18 mouse cellular contexts compared by ENCODE assay signal in the genomic region with DNA sequence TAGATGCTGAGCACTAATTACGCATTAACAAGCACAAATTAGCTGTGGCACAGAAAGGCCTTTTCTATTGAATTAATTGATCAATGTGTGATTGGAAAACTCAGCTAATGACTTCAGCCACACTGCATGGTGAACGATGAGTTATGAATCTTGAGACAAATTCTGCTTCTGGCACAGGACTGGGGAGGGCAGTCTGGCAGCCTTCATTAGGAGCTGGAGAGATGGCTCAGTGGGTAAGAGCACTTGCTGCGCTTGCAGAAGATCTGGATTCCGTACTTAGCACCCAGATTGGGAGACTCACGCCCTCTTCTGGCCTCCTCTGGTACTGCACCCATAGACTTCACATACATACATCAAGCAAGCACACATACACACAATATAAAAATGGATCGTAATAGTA.
DNase-seq lines count a peak whose midpoint lies in the region; ATAC-seq and TF ChIP-seq lines count a peak whose summit lies in the region.
"Had no signal": no experiment of that assay in that cellular context is flagged by ENCODE, and none has a peak within 500 bp of the region (broad histone marks: within the 10 kb centered on the region; RNA-seq: fewer than 3 reads in every experiment).

No protein-coding gene starts in this region.

- no peaks in the 10 kb centered on the region for H3K27me3 ChIP-seq in forebrain, postnatal 0 days (ENCODE audit: insufficient read depth, low read length)
- peaks cover 7% of the 10 kb centered on the region; the same call in 1 of the 2 replicates for H3K27me3 ChIP-seq in forebrain, embryonic 12.5 days
- H3K27me3 ChIP-seq in liver, embryonic 14.5 days (ENCODE audit: control insufficient read depth, insufficient read depth, low read length), result no peaks in the 10 kb centered on the region
- H3K27me3 ChIP-seq: heart, embryonic 15.5 days; hindbrain, embryonic 13.5 days; neural tube, embryonic 15.5 days; stomach, embryonic 15.5 days had no signal

- DNase-seq in forebrain, postnatal 0 days, result peak; percentile 57
- DNase-seq in liver, embryonic 14.5 days (ENCODE audit: low read depth in 3 of 3, low spot score in 3 of 3), result no peak
- DNase-seq in liver (no peak), ES-CJ7 (ENCODE audit: low read depth, low spot score) (peak; percentile 51)
- no peak for DNase-seq in ovary, postnatal 14 days (ENCODE audit: low spot score)
- DNase-seq: cerebellum, adult 11 months; cerebellum, postnatal 25 days; kidney, adult 8-10 months; lung, adult 2 months; thymus, postnatal 36 days had no signal

- H3K4me1 ChIP-seq in forebrain, postnatal 0 days (ENCODE audit: insufficient read depth), result no peaks in the 10 kb centered on the region
- H3K4me1 ChIP-seq in forebrain, embryonic 12.5 days, result no peaks in the 10 kb centered on the region
- H3K4me1 ChIP-seq in liver, embryonic 14.5 days (replicated peaks; ENCODE audit: control insufficient read depth in 2 of 2, insufficient read depth in 2 of 2, low read length in 1 of 2), result no peaks in the 10 kb centered on the region
- H3K4me1 ChIP-seq in cortical plate, adult 2 months (ENCODE audit: control insufficient read depth, insufficient read depth, low read length), result no peaks in the 10 kb centered on the region
- H3K4me1 ChIP-seq: embryonic facial prominence, embryonic 10.5 days; heart, embryonic 15.5 days; hindbrain, embryonic 13.5 days; neural tube, embryonic 15.5 days; stomach, embryonic 15.5 days had no signal

- no peak overlapping the region for H3K27ac ChIP-seq in forebrain, postnatal 0 days (ENCODE audit: low read depth, low read length)
- H3K27ac ChIP-seq in forebrain, embryonic 12.5 days, result no peak overlapping the region
- no peak overlapping the region for H3K27ac ChIP-seq in liver, embryonic 14.5 days
- no peak overlapping the region for H3K27ac ChIP-seq in cortical plate, adult 2 months (ENCODE audit: insufficient read depth, low read length)
- H3K27ac ChIP-seq: embryonic facial prominence, embryonic 10.5 days; heart, embryonic 15.5 days; hindbrain, embryonic 13.5 days; neural tube, embryonic 15.5 days; stomach, embryonic 15.5 days had no signal

- no peak for TF ChIP-seq POLR2A in cortical plate, adult 2 months (IDR thresholded peaks at IDR 0.05; ENCODE audit: extremely low read depth, insufficient read depth, low read length)

- H3K9ac ChIP-seq in forebrain, postnatal 0 days, result no peak overlapping the region
- H3K9ac ChIP-seq in forebrain, embryonic 12.5 days, result no peak overlapping the region
- no peak overlapping the region for H3K9ac ChIP-seq in liver, embryonic 14.5 days (replicated peaks)
- H3K9ac ChIP-seq: heart, embryonic 15.5 days; hindbrain, embryonic 13.5 days; neural tube, embryonic 15.5 days; stomach, embryonic 15.5 days had no signal

- no peaks in the 10 kb centered on the region for H3K9me3 ChIP-seq in forebrain, postnatal 0 days (ENCODE audit: low read length)
- peaks cover 5% of the 10 kb centered on the region; the same call in 1 of the 2 replicates for H3K9me3 ChIP-seq in forebrain, embryonic 12.5 days
- no peaks in the 10 kb centered on the region for H3K9me3 ChIP-seq in liver, embryonic 14.5 days (ENCODE audit: control insufficient read depth, low read length)
- H3K9me3 ChIP-seq: heart, embryonic 15.5 days; neural tube, embryonic 15.5 days; stomach, embryonic 15.5 days had no signal

- TF ChIP-seq CTCF in forebrain, postnatal 0 days (IDR thresholded peaks at IDR 0.05; ENCODE audit: low read depth), result peak; percentile 67
- TF ChIP-seq CTCF in liver, embryonic 14.5 days (IDR thresholded peaks at IDR 0.05; ENCODE audit: low read depth), result peak; percentile 43
- TF ChIP-seq CTCF in cortical plate, adult 2 months (IDR thresholded peaks at IDR 0.05; ENCODE audit: extremely low read depth, insufficient read depth, low read length), result 0 out of 2 replicates have a peak, but pooled peaks have one; percentile 18

- no peaks in the 10 kb centered on the region for H3K36me3 ChIP-seq in forebrain, postnatal 0 days (ENCODE audit: insufficient read depth)
- H3K36me3 ChIP-seq in forebrain, embryonic 12.5 days (replicated peaks), result no peaks in the 10 kb centered on the region
- H3K36me3 ChIP-seq in liver, embryonic 14.5 days (replicated peaks; ENCODE audit: control insufficient read depth, insufficient read depth, low read depth), result no peaks in the 10 kb centered on the region
- H3K36me3 ChIP-seq: embryonic facial prominence, embryonic 10.5 days; heart, embryonic 15.5 days; hindbrain, embryonic 13.5 days; neural tube, embryonic 15.5 days; stomach, embryonic 15.5 days had no signal

- no peak for TF ChIP-seq EP300 in liver, embryonic 14.5 days (IDR thresholded peaks at IDR 0.05; ENCODE audit: low read depth)

- H3K4me3 ChIP-seq in forebrain, postnatal 0 days (ENCODE audit: low read depth, low read length), result no peak overlapping the region
- no peak overlapping the region for H3K4me3 ChIP-seq in forebrain, embryonic 12.5 days (replicated peaks)
- H3K4me3 ChIP-seq in liver, embryonic 14.5 days (ENCODE audit: insufficient read depth in 1 of 2, low read depth in 2 of 2, low read length in 2 of 2), result no peak overlapping the region
- H3K4me3 ChIP-seq in cortical plate, adult 2 months (ENCODE audit: insufficient read depth, low read length), result no peak overlapping the region
- H3K4me3 ChIP-seq: embryonic facial prominence, embryonic 10.5 days; erythroblast, embryonic 14.5 days; heart, embryonic 15.5 days; hindbrain, embryonic 13.5 days; neural tube, embryonic 15.5 days; stomach, embryonic 15.5 days had no signal

- no peak overlapping the region for H3K4me2 ChIP-seq in forebrain, postnatal 0 days (ENCODE audit: low read depth)
- H3K4me2 ChIP-seq in forebrain, embryonic 12.5 days, result no peak overlapping the region
- H3K4me2 ChIP-seq in liver, embryonic 14.5 days (ENCODE audit: low read depth), result no peak overlapping the region
- H3K4me2 ChIP-seq: heart, embryonic 15.5 days; hindbrain, embryonic 13.5 days; neural tube, embryonic 15.5 days; stomach, embryonic 15.5 days had no signal

- no peak for ATAC-seq in forebrain, postnatal 0 days
- ATAC-seq in forebrain, embryonic 12.5 days (ENCODE audit: low FRiP score), result no peak
- ATAC-seq in liver, embryonic 14.5 days (ENCODE audit: insufficient read depth), result no peak

- 52% methylated on average over 6 of the region's 6 CpGs for WGBS in forebrain, postnatal 0 days
- WGBS in forebrain, embryonic 12.5 days, result 71% methylated on average over 6 of the region's 6 CpGs
- WGBS in liver, embryonic 14.5 days (ENCODE audit: insufficient replicate concordance), result 59% methylated on average over 6 of the region's 6 CpGs

Comparison
In these comparisons a context has a peak if more than half of its experiments do, and no peak if none do; other contexts are left out.
1. DNase-seq: peak in forebrain, postnatal 0 days (single experiment) and ES-CJ7 (single experiment); none in liver, embryonic 14.5 days (0 of 3), liver (single experiment) and ovary, postnatal 14 days (single experiment).
2. Peak in every context shown above with its lines, with median percentiles within 50 percentile points of each other: CTCF ChIP-seq.